Mouse (Mus musculus) liver, adult 2 months (tissue): Measurements from ENCODE around the gene Anapc10.

ENCODE experiments used
- CTCF ChIP-seq: fragments of 200-500 bp; IDR thresholded peaks from 2 replicates; pipeline ENCODE4 v1.5.1; 2011; ENCODE audit warnings: low read depth, low read length, control low read depth
- POLR2A ChIP-seq: fragments of 200-500 bp; IDR thresholded peaks from 2 replicates; pipeline ENCODE4 v1.6.1; 2011; ENCODE audit warnings: low read length, control low read depth; ENCODE audit not compliant: insufficient read depth; ENCODE audit errors: extremely low read depth

GRCm38 (mm10) chr8:79796690-79797089 is 85.1 kb downstream of the Anapc10 start:
- no peak for TF ChIP-seq POLR2A
- no peak for TF ChIP-seq CTCF
